9 mouse cellular contexts compared by ENCODE assay signal in the genomic region with DNA sequence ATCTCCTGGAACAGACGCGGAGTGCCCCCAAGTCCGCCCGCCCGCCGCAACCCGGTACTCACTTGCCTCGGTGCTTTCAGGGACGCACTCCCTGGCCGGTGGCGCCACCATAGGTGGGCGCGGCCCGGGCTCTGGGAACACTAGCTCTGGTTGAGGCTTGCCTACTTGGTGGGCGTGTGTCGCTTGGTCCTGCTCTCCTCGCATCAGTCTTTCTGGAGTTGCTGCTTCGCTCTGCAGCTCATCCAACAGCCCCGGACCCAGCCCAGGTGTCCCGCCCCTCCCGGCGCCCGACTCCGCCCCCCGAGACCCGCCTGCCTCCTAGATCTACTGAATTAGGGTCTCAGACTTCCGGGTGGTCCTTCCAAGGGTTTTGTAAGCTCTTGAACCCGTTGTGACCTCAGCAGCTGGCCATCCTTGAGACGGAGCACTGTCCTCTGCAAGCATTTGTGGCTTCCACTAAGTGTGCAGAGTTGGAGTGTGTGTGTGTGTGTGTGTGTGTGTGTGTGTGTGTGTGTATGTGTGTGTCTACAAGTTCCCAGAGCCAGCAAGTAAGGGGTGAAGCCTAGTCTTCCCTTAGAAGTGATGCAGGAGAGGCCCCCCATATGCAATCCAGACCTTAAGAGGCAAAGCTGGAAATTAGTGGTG. TPM values are rescaled to one million over a fixed set of nuclear protein-coding genes. Genes with fewer than 3 reads are reported as not detected.
DNase-seq lines count a peak whose midpoint lies in the region; ATAC-seq and TF ChIP-seq lines count a peak whose summit lies in the region.
"Had no signal": no experiment of that assay in that cellular context is flagged by ENCODE, and none has a peak within 500 bp of the region (broad histone marks: within the 10 kb centered on the region; RNA-seq: fewer than 3 reads in every experiment).

A gene (minus strand): TSS at position 254 of the 645 bp plus-strand sequence.

- H3K36me3 ChIP-seq in kidney, adult 2 months (ENCODE audit: control insufficient read depth, insufficient read depth, low read length) = no peaks in the 10 kb centered on the region
- H3K36me3 ChIP-seq in forebrain, embryonic 14.5 days (ENCODE audit: control insufficient read depth, insufficient read depth, low read length) = no peaks in the 10 kb centered on the region
- no peaks in the 10 kb centered on the region for H3K36me3 ChIP-seq in limb, embryonic 10.5 days
- no peaks in the 10 kb centered on the region for H3K36me3 ChIP-seq in neural tube, embryonic 11.5 days (ENCODE audit: control insufficient read depth, insufficient read depth, low read length)

- peak within 1 kb of the TSS; percentile 64 for H3K9ac ChIP-seq in forebrain, embryonic 14.5 days (ENCODE audit: low read length)
- peak within 1 kb of the TSS; percentile 48 for H3K9ac ChIP-seq in neural tube, embryonic 11.5 days (ENCODE audit: low read length)

- no peak for TF ChIP-seq CTCF in kidney, adult 2 months (conservative IDR thresholded peaks at IDR 0.05; ENCODE audit: insufficient read depth, insufficient read length, low read depth, low read length)

- DNase-seq in kidney, adult 2 months = no peak
- DNase-seq in kidney, adult 8-10 months = no peak
- peak; percentile 65 for DNase-seq in ZHBTc4 (ENCODE audit: low read depth, low spot score)
- peak; percentile 44 for DNase-seq in forebrain, embryonic 14.5 days (ENCODE audit: low spot score)
- DNase-seq in limb, embryonic 10.5 days (ENCODE audit: low spot score) = no peak
- DNase-seq in neural tube, embryonic 11.5 days (ENCODE audit: low spot score) = peak; percentile 63
- no peak for DNase-seq in layer of hippocampus, postnatal 25 days (ENCODE audit: extremely low spot score in 1 of 2, low spot score in 1 of 2)
- no peak for DNase-seq in adrenal gland, postnatal 4 days (ENCODE audit: low spot score in 2 of 2)

- no peaks in the 10 kb centered on the region for H3K4me1 ChIP-seq in kidney, adult 2 months (ENCODE audit: control insufficient read depth, insufficient read depth, low read length)
- peaks cover 3% of the 10 kb centered on the region; the same call in 1 of the 2 replicates for H3K4me1 ChIP-seq in forebrain, embryonic 14.5 days (ENCODE audit: control insufficient read depth, insufficient read depth, low read length)
- H3K4me1 ChIP-seq in limb, embryonic 10.5 days = peaks cover 15% of the 10 kb centered on the region
- 0 out of 2 replicates have a peak, but pooled peaks cover 2% of the 10 kb centered on the region for H3K4me1 ChIP-seq in neural tube, embryonic 11.5 days (ENCODE audit: control insufficient read depth, insufficient read depth, low read length)

- 3% methylated on average over 29 of the region's 29 CpGs for WGBS in kidney, adult 2 months
- WGBS in forebrain, embryonic 14.5 days = under 1% methylated on average over 29 of the region's 29 CpGs
- 1% methylated on average over 29 of the region's 29 CpGs for WGBS in limb, embryonic 10.5 days
- WGBS in neural tube, embryonic 11.5 days = under 1% methylated on average over 29 of the region's 29 CpGs

- H3K27me3 ChIP-seq in kidney, adult 2 months (replicated peaks; ENCODE audit: control insufficient read depth, insufficient read depth, low read length) = 0 out of 2 replicates have a peak, but pooled peaks cover 2% of the 10 kb centered on the region
- 0 out of 2 replicates have a peak, but pooled peaks cover 6% of the 10 kb centered on the region for H3K27me3 ChIP-seq in forebrain, embryonic 14.5 days (replicated peaks; ENCODE audit: control insufficient read depth, insufficient read depth, low read length)
- H3K27me3 ChIP-seq in limb, embryonic 10.5 days (ENCODE audit: low read depth, poor library complexity, severe bottlenecking) = peaks cover 42% of the 10 kb centered on the region
- H3K27me3 ChIP-seq in neural tube, embryonic 11.5 days (ENCODE audit: control insufficient read depth, insufficient read depth, low read length) = peaks cover 13% of the 10 kb centered on the region

- H3K9me3 ChIP-seq in forebrain, embryonic 14.5 days (replicated peaks; ENCODE audit: control insufficient read depth, low read length) = no peaks in the 10 kb centered on the region
- no peaks in the 10 kb centered on the region for H3K9me3 ChIP-seq in limb, embryonic 10.5 days (replicated peaks)
- no peaks in the 10 kb centered on the region for H3K9me3 ChIP-seq in neural tube, embryonic 11.5 days (ENCODE audit: control insufficient read depth, low read length)

- no peak for TF ChIP-seq POLR2A in kidney, adult 2 months (IDR thresholded peaks at IDR 0.05; ENCODE audit: low read depth, low read length)

- H3K4me2 ChIP-seq in forebrain, embryonic 14.5 days (ENCODE audit: low read length) = peak within 1 kb of the TSS; percentile 97
- peak within 1 kb of the TSS; percentile 98 for H3K4me2 ChIP-seq in neural tube, embryonic 11.5 days (ENCODE audit: low read depth)

- no peak within 1 kb of the TSS for H3K27ac ChIP-seq in kidney, adult 2 months (ENCODE audit: insufficient read depth, low read depth, low read length)
- H3K27ac ChIP-seq in forebrain, embryonic 14.5 days (ENCODE audit: low read depth, low read length) = no peak within 1 kb of the TSS
- peak within 1 kb of the TSS; percentile 44; the same call in 1 of the 2 replicates for H3K27ac ChIP-seq in limb, embryonic 10.5 days
- no peak within 1 kb of the TSS for H3K27ac ChIP-seq in neural tube, embryonic 11.5 days (ENCODE audit: low read depth, low read length)

- H3K4me3 ChIP-seq in kidney, adult 2 months (ENCODE audit: insufficient read depth, low read depth, low read length) = 0 out of 2 replicates have a peak within 1 kb of the TSS, but pooled peaks have one; percentile 10
- H3K4me3 ChIP-seq in forebrain, embryonic 14.5 days (ENCODE audit: low read depth, low read length) = peak within 1 kb of the TSS; percentile 55
- H3K4me3 ChIP-seq in limb, embryonic 10.5 days = peak within 1 kb of the TSS; percentile 66
- H3K4me3 ChIP-seq in neural tube, embryonic 11.5 days (ENCODE audit: low read depth, low read length) = peak within 1 kb of the TSS; percentile 53

- ATAC-seq in forebrain, embryonic 14.5 days = peak; percentile 72
- ATAC-seq in neural tube, embryonic 11.5 days (ENCODE audit: insufficient read depth, low FRiP score, low TSS enrichment) = peak; percentile 80

RNA-seq across cellular contexts. Expression of the gene that starts here (rescaled TPM):
- not detected in 2 replicates for polyA plus RNA-seq in kidney, adult 2 months (2012; rRNA removed)
- 6.5 and 8.6 TPM in 2 replicates for polyA plus RNA-seq in forebrain, embryonic 14.5 days (2014; fragmentation: Nextera tagmentation; extraction: Ambion mirVana)
- polyA plus RNA-seq in limb, embryonic 10.5 days (2016; fragmentation: Nextera tagmentation; extraction: Ambion mirVana) = 0.34 and 0.78 TPM in 2 replicates
- 0.54 and 0.98 TPM in 2 replicates for polyA plus RNA-seq in neural tube, embryonic 11.5 days (2014; fragmentation: Nextera tagmentation; extraction: Ambion mirVana)
- total RNA-seq in layer of hippocampus, postnatal 25 days (2021) = 1 to 10 TPM; 2.8 to 3.7 TPM
- total RNA-seq in adrenal gland, postnatal 4 days (2021) = under 1 TPM in 1 of 2 experiments, not detected in 1; 0.31 TPM
- total RNA-seq: neutrophil, adult 5-6 weeks had no signal

Comparison
In these comparisons a context has a peak if more than half of its experiments do, and no peak if none do; other contexts are left out.
1. Peak in DNase-seq, ATAC-seq, H3K4me3 ChIP-seq, H3K9ac ChIP-seq and H3K4me2 ChIP-seq in neural tube, embryonic 11.5 days; RNA of the gene not detected or under 1 TPM.
2. DNase-seq: peak in ZHBTc4 (single experiment) and forebrain, embryonic 14.5 days (single experiment); none in kidney, adult 2 months (single experiment), kidney, adult 8-10 months (0 of 2), limb, embryonic 10.5 days (single experiment), layer of hippocampus, postnatal 25 days (0 of 2) and adrenal gland, postnatal 4 days (0 of 2).
3. H3K4me3 ChIP-seq: peak in every context shown above with its lines; median percentile 66 in limb, embryonic 10.5 days; 55 in forebrain, embryonic 14.5 days; 53 in neural tube, embryonic 11.5 days; 10 in kidney, adult 2 months.